Mouse (Mus musculus): ENCODE results near the gene Fau.

The Fau gene

DNA sequence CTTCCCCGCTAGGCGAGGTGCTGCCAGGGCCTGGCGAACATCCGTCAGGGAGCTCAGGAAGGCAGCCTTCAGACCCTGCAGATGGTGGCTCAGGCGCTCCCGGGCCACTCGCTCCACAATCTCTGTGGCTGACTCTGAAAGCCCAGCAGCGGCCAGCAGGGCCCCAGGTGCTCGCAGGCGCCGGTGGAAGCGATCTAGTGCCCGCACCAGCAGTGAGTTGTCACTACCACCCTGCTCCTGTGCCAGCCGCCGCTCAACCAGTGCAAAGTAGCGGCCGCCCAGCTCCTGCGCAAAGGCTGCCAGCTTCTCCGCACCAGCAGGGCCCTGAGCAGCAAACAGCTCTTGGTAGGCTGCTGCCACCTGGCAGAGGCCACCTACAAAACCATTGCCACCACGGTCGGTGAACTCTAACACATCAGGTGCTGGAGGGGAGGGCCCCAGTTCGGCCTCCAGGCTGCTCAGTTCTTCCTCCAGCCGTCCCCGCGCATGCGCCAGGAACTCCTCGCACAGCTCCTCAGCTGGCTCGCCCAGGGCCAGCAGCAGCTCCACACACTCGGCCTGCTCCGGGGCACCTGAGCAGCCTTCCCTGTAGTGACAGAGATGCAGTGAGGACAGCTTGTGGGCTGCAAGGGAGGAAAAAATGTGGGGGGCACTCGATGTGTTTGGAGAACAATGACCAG is 13.1 kb downstream of the Fau start:
- DNase-seq (ENCODE audit: low spot score) = no peak

- no peak for DNase-seq (ENCODE audit: low spot score)
Measured at GRCm38 (mm10) chr19:6071261-6071660, 13.6 kb downstream of the Fau start.

DNA sequence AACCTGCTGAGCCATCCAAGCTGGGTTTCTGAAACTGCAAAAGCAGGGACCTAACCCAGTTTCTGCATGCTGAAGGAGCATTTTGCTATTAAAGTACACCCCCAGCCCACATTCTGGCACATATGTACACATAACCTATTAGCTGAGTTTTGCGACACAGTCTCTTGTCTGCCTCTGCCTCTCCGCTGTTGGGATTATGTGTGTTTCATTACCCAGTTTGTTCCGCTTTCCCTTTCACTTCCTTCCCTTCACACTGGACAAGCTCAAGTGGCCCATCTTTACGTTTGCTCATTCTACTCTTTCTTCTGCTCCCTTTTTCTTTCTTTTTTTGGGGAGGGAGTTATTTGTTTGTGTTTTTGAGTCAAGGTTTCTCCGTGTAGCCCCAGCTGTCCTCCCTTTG is 16.2 kb downstream of the Fau start:
- DNase-seq (ENCODE audit: low spot score) = no peak

- peak; percentile 88 for DNase-seq (ENCODE audit: low spot score)
Measured at GRCm38 (mm10) chr19:6076564-6077393, 19.1 kb downstream of the Fau start, which contains the start of gene Vps51. Vps51 (minus strand) TSS chr19:6077231.

GRCm38 (mm10) chr19:6079983-6080480 is 22.4 kb downstream of the Fau start, which contains the start of gene Tmem262:
Tmem262 (plus strand) TSS chr19:6080033.
- DNase-seq (ENCODE audit: low spot score) = no peak

GRCm38 (mm10) chr19:6082156-6082555 is 24.5 kb downstream of the Fau start, which contains the start of gene Gm28374:
Gm28374 (minus strand) TSS chr19:6082256.
- no peak for DNase-seq (ENCODE audit: low spot score)

- DNase-seq (ENCODE audit: low spot score) = peak; percentile 98
Measured at GRCm38 (mm10) chr19:6084478-6085248, 27.0 kb downstream of the Fau start, which contains the start of the genes Zfpl1 and Cdca5. Zfpl1 (minus strand) TSS chr19:6084956. Cdca5 (plus strand) TSS chr19:6084983.

GRCm38 (mm10) chr19:6085417-6085879 is 27.8 kb downstream of the Fau start:
- peak; percentile 82 for DNase-seq (ENCODE audit: low spot score)

DNA sequence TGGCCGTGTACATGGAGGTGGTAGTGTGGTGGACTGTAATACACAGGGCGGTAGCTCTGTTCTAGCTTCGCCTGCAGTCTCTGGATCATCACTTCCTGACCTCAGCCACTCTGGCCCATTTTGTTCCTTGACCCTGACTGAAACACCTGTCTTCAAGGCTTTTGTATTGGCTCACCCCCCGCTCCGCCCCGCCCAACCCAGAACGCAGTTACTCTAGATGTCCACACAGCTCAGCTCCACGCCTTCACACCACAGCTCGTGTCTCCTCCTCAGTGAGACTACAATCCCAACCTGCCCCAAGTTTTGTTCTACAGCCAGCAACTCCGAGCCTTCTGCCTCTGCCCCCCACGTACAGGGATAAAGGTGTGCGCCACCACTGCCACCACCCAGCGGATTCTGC is 31.2 kb downstream of the Fau start:
- no peak for DNase-seq (ENCODE audit: low spot score)

DNA sequence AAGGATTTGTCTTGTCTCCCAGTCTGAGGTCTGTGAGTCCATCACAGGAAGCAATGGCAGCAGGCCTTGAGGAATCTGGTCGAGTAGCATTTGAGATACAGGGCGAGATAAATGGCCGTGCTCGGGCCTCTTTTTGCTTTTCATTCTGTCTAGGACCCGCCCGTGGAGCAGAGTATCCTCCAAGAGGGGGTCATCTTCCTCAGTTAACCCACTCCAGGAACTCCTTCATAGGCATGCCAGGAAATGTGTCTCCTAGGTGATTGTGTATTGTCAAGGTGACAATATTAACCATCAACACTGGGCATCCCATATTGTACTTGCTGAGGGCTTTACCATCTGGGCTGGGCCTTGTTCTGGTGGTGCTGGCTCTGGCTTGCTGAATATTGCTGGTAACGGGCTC is 36.5 kb downstream of the Fau start, which contains the start of gene AC131692.1:
AC131692.1 (plus strand) TSS at position 301 of the 400 bp plus-strand sequence.
- DNase-seq (ENCODE audit: low spot score) = no peak

DNA sequence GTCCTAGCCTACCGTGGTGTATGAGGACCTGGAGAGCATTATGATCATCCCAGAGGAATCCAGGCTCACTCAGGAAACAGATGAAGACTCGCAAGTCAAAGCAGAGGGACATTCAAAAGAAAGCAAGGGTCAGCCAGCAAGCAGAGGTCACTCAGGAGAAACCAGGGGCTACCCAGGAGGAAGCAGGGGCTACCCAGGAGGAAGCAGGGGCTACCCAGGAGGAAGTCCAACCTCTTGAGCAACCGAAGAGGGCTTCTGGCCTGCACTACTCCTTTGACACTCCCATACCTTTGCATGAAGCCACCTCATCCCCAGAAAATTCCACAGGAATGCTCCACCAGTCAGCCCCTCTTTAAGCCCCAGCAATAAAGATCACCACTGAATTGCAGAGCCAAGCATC is 40.2 kb downstream of the Fau start:
- DNase-seq (ENCODE audit: low spot score) = no peak

- DNase-seq (ENCODE audit: low spot score) = no peak
Measured at GRCm38 (mm10) chr19:6101186-6101585, 43.5 kb downstream of the Fau start.

DNA sequence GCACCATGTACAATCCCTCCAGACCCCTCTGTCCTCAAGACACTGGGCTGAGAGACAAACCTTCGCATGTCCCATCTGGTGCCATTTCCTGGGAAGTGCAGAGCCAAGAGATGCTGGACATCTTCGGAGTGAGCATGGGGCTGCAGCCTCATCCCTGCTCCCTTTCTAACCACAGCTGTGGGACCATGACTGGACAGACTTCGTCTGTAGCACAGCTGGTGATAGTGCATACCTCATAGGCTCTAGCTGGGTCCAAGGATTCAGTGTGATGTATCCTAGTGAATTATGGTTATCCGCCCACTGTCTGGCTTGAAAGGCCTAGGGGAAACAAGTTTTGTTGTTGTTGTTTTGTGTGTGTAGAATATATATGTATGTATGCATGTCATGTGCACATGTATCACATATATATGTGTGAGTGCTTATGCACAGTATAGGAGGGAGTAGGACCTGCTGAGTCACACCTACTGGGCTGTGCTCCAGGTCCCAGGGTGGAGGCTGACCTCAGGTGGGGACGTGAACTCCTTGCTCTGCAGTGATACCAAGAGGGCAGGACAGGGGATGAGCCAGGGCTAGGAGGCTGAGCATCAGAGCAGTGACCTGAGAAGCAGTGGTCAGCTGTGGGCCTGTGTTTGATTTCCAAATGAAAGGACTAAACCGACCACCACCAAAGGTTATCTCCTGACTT is 44.7 kb downstream of the Fau start:
- peak; percentile 49 for DNase-seq (ENCODE audit: low spot score)

GRCm38 (mm10) chr19:6104476-6104875 is 46.8 kb downstream of the Fau start:
- DNase-seq (ENCODE audit: low spot score) = no peak

- no peak for DNase-seq (ENCODE audit: low spot score)
Measured at GRCm38 (mm10) chr19:6105586-6105985, 47.9 kb downstream of the Fau start, which contains the start of gene Naaladl1. Naaladl1 (plus strand) TSS chr19:6105782.
